Mouse (Mus musculus) gastrocnemius, adult 18-20 months (tissue): ENCODE results near the gene Sfxn4. TPM values are rescaled to one million over a fixed set of nuclear protein-coding genes. Genes with fewer than 3 reads are reported as not detected.
"Not testable (repeated sequence)": the region's sequence is repeated elsewhere in the genome, so short reads cannot be mapped to it uniquely, and the experiment has no call there.

Experiments used
- DNase-seq: peaks from one replicate; pipeline ENCODE4 v3.0.0; 2021; ENCODE audit warnings: low spot score
- long read RNA-seq, 2 experiments: library from polyadenylated mRNA; stranded (forward); transcript quantifications; one replicate each; pipeline ENCODE4 v2.0.0; 2021
- total RNA-seq, 2 experiments: library from RNA; stranded (reverse); gene quantifications; 2 replicates each; pipeline ENCODE4 v1.2.3; 2021

Sfxn4 gene
- 1 to 10 TPM; 2.0 to 2.8 TPM for total RNA-seq
- long read RNA-seq, experiment 1, partial matches to known transcripts, result 0 of 1 reads
- long read RNA-seq, experiment 1, other reads (novel, unspliced or antisense), result 0 of 1 reads
- long read RNA-seq, experiment 2, partial matches to known transcripts, result 0 of 1 reads
- long read RNA-seq, experiment 2, other reads (novel, unspliced or antisense), result 1 of 1 reads

- peak; percentile 95 for DNase-seq
Observed at GRCm38 (mm10) chr19:60860868-60861700, at the start of gene Sfxn4. TSS of gene Sfxn4 (minus strand) at chr19:60861479.

GRCm38 (mm10) chr19:60910304-60910703, 49.0 kb upstream of the Sfxn4 start:
- DNase-seq, result no peak

GRCm38 (mm10) chr19:60905477-60905876, 44.2 kb upstream of the Sfxn4 start:
- DNase-seq, result no peak

- DNase-seq, result no peak
Observed at GRCm38 (mm10) chr19:60903971-60904370, 42.7 kb upstream of the Sfxn4 start.

- DNase-seq, result no peak
Observed at GRCm38 (mm10) chr19:60903139-60903538, 41.9 kb upstream of the Sfxn4 start.

- peak; percentile 3 for DNase-seq
Observed at GRCm38 (mm10) chr19:60895251-60895880, 34.1 kb upstream of the Sfxn4 start.

DNA sequence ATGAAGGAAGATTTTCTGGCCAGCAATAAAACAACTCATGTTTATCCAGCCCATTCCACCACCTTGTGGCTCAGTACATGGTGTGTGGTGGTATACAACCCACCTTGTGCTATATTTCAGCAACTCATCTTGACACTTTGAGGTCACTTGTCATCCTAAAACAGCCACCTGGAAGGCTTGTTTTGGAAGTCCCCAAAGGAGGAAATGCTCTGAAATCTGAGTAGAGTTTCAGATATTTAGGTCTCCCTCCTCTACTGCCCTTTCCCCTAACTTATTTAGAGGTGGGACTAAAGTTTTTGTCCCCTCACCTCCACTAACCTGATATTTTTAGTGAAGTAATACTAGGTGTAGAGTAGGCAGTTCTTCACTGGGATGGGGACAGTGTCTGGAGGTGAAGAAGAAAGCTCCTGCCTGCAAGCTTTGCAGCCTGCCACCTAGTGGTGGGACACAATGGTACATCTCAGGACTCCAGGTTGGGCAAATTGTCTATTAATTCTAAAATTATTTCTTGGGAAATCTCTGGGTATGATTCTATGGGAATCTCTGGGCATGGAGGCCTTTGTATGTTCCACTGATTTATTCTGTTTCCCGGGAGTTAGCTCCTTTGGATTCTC, 30.8 kb upstream of the Sfxn4 start:
- DNase-seq, result peak; percentile 67

DNA sequence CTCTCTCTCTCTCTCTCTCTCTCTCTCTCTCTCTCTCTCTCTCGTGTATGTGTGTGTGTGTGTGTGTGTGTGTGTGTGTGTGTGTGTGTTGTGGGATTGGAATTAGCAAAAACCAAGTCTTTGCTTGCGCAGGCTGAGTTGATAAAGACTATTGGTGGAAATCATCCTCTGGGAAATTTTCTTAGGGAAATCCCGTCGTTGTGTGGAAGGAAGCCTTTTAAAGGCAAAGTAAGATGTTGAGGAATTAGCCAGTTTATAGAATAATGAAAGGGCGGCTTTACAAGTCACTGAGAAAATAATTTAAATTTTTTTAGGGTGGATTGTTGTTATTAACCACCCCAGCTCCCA, 29.8 kb upstream of the Sfxn4 start:
- peak; percentile 6 for DNase-seq

- DNase-seq, result peak; percentile 32
Observed at GRCm38 (mm10) chr19:60890391-60891122, 29.3 kb upstream of the Sfxn4 start.

DNA sequence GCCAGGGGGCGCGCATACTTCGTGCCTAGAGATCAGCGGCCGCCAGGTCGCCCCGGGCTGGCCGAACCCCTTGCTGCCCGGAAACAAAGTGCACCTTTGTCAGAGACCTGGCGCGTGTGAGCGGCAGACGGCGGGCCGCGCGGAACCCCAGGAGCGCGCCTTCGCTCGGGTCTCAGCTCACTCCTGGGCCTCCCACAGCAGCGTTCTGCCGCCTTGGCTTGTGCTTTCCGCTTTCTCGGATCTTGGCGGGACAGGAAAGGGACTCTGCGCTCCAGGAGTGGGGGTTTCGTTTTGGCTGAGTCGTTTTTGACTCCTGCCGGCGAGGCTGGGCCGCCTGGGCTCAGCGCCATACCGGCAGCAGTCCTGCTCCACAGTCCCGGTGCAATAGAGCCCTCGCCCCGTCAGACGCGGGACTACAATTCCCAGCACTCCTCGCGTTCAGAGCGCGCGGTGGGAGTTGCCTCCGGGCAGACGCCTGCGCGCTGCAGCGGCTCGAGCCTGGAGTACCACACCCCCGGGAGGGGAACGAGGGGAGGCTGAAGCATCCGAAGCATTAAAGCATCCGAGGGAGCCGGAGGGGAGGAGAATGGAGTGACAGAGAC, 28.5 kb upstream of the Sfxn4 start, which contains the start of gene Grk5:
Gene Grk5 (plus strand): TSS at position 36 of the 602 bp plus-strand sequence.
- peak; percentile 94 for DNase-seq

- peak; percentile 63 for DNase-seq
Observed at GRCm38 (mm10) chr19:60889101-60889713, 27.9 kb upstream of the Sfxn4 start.

GRCm38 (mm10) chr19:60887637-60888036, 26.4 kb upstream of the Sfxn4 start:
- DNase-seq, result no peak

- no peak for DNase-seq
Observed at GRCm38 (mm10) chr19:60883129-60883528, 21.9 kb upstream of the Sfxn4 start.

- peak; percentile 99 for DNase-seq
Observed at GRCm38 (mm10) chr19:60874064-60874694, 12.9 kb upstream of the Sfxn4 start, which contains the start of gene Prdx3. TSS of gene Prdx3 (minus strand) at chr19:60874556.

GRCm38 (mm10) chr19:60873501-60873900, 12.2 kb upstream of the Sfxn4 start:
- peak; percentile 20 for DNase-seq

DNA sequence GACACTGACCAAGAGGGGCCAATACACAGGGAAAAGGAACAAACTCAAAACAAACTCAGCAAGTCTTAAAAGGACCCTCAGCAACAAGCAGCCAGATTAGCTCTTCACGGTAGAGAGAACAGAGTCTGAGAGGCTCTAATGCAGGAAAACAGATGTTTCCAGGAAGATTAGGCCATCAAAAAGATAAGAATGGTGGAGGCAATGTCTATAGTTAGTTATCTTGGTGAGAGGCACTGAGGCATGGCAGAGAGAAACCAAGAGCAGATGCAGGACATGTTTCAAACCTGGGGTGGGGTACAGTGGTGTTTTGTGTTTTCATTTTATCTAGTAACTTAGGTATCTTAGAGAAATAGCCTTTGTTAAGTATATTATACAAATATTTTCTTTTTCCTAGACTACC, 11.0 kb upstream of the Sfxn4 start:
- no peak for DNase-seq

DNA sequence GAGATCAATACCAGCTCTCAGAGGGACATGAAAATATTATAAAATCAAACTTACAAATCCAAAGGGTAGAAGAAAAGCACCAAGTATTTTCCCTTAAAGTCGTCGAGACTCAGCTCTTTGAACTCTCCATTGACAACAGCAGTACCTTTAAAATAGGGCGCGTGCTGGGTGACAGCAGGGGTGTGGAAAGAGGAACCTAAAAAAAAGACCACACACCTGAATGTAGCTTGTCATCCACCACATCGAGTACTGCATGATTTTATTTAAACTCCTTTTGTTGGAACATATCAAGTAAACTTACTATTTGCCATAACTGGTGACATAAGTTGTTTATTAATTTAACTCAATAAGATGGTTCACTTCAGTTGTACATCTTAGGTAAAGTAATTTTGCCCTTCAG, 10.1 kb upstream of the Sfxn4 start:
- no peak for DNase-seq

- no peak for DNase-seq
Observed at GRCm38 (mm10) chr19:60870489-60870888, 9.2 kb upstream of the Sfxn4 start.

DNA sequence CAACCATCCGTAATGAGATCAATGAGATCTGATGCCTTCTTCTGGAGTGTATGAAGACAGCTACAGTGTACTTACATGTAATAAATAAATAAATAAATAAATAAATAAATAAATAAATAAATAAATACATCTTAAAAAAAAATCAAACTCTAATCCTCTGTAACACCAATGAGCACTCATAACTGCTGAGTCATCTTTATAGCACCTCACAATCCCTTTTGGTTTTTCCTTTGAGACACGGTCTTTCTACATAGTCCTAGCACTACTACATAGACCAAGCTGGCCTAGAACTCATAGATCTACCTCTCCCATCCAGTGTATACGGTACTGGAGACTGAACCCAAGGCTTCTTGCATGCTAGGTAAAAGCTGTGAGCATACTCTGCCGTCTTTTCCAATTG, 4.9 kb upstream of the Sfxn4 start:
- DNase-seq, result not testable (repeated sequence)

GRCm38 (mm10) chr19:60845731-60846130, 15.5 kb downstream of the Sfxn4 start:
- DNase-seq, result no peak
